Comparison of ENCODE assay signal across 17 mouse cellular contexts in genomic region chrX:157144675-157145074, GRCm38 (mm10).
"Had no signal": no experiment of that assay in that cellular context is flagged by ENCODE, and none has a peak within 500 bp of the region (broad histone marks: within the 10 kb centered on the region; RNA-seq: fewer than 3 reads in every experiment).

No protein-coding gene starts in this region.

- DNase-seq: gastrocnemius, postnatal 10 days; gastrocnemius, postnatal 25 days; heart, adult 18-20 months; heart, postnatal 10 days; heart, postnatal 4 days; kidney, adult 18-20 months; kidney, adult 8-10 months; kidney, postnatal 10 days; kidney, postnatal 25 days; kidney, postnatal 4 days; liver; liver, embryonic 13.5 days; liver, postnatal 0 days had no signal

- ATAC-seq: hindbrain, embryonic 16.5 days; inflammation-experienced regulatory T-cells, adult 6 months; intestine, embryonic 15.5 days; intestine, postnatal 0 days; liver, postnatal 0 days had no signal
